ENCODE assay signal across 8 mouse cellular contexts in genomic region chr13:21918570-21919419, GRCm38 (mm10). TPM values are rescaled to one million over a fixed set of nuclear protein-coding genes. Genes with fewer than 3 reads are reported as not detected.
DNase-seq lines count a peak whose midpoint lies in the region; ATAC-seq and TF ChIP-seq lines count a peak whose summit lies in the region.

No protein-coding gene starts in this region.

- H3K27ac ChIP-seq in embryonic facial prominence, embryonic 12.5 days: no peak overlapping the region
- H3K27ac ChIP-seq in heart, embryonic 14.5 days (replicated peaks in 1 of 2; ENCODE audit: control insufficient read depth in 1 of 2, insufficient read depth in 1 of 2, low read depth in 2 of 2, low read length in 2 of 2): no peak overlapping the region
- H3K27ac ChIP-seq in kidney, embryonic 15.5 days: no peak overlapping the region

- peak; percentile 75; the same call in 1 of the 2 replicates for ATAC-seq in embryonic facial prominence, embryonic 12.5 days (ENCODE audit: insufficient number of reproducible peaks, insufficient read depth, low FRiP score, low TSS enrichment)
- ATAC-seq in heart, embryonic 14.5 days (ENCODE audit: insufficient number of reproducible peaks, insufficient read depth, low FRiP score, low read depth): peak; percentile 71
- peak; percentile 89 for ATAC-seq in kidney, embryonic 15.5 days (replicated peaks; ENCODE audit: low FRiP score)

- no peaks in the 10 kb centered on the region for H3K36me3 ChIP-seq in C2C12 (ENCODE audit: control insufficient read depth, insufficient read depth)
- H3K36me3 ChIP-seq in embryonic facial prominence, embryonic 12.5 days: no peaks in the 10 kb centered on the region
- H3K36me3 ChIP-seq in heart, embryonic 14.5 days (ENCODE audit: control insufficient read depth, insufficient read depth, low read length): no peaks in the 10 kb centered on the region
- H3K36me3 ChIP-seq in kidney, embryonic 15.5 days: no peaks in the 10 kb centered on the region

- no peaks in the 10 kb centered on the region for H3K79me3 ChIP-seq in C2C12 (ENCODE audit: low read depth)

- H3K4me3 ChIP-seq in C2C12 (ENCODE audit: insufficient read depth, poor library complexity, severe bottlenecking): no peak overlapping the region
- H3K4me3 ChIP-seq in embryonic facial prominence, embryonic 12.5 days: peak overlapping the region; percentile 44
- peak overlapping the region; percentile 47 to 51 for H3K4me3 ChIP-seq in heart, embryonic 14.5 days (ENCODE audit: control insufficient read depth in 1 of 2, insufficient read depth in 1 of 2, low read depth in 1 of 2, low read length in 2 of 2)
- peak overlapping the region; percentile 54 for H3K4me3 ChIP-seq in kidney, embryonic 15.5 days (replicated peaks)

- peak overlapping the region; percentile 10 for H3K9ac ChIP-seq in embryonic facial prominence, embryonic 12.5 days
- H3K9ac ChIP-seq in heart, embryonic 14.5 days (ENCODE audit: low read length): peak overlapping the region; percentile 52
- peak overlapping the region; percentile 33 for H3K9ac ChIP-seq in kidney, embryonic 15.5 days

- H3ac ChIP-seq in C2C12 (ENCODE audit: control insufficient read depth, insufficient read length, low read depth): peak overlapping the region; percentile 72

- no peaks in the 10 kb centered on the region; the same call in 1 of the 2 replicates for H3K4me1 ChIP-seq in embryonic facial prominence, embryonic 12.5 days
- H3K4me1 ChIP-seq in heart, embryonic 14.5 days (ENCODE audit: control insufficient read depth in 2 of 2, insufficient read depth in 2 of 2, low read length in 2 of 2): peaks cover 0 to 6% of the 10 kb centered on the region in 2 experiments; a peak in 1 of 4 replicates
- H3K4me1 ChIP-seq in kidney, embryonic 15.5 days: peaks cover 20% of the 10 kb centered on the region; the same call in 1 of the 2 replicates

- DNase-seq in Muller cell, postnatal 12 days (ENCODE audit: inconsistent ontology term): peak; percentile 74
- DNase-seq in lung, postnatal 25 days (ENCODE audit: low spot score): peak; percentile 50
- peak; percentile 27 for DNase-seq in skeletal muscle tissue, adult 2 months (ENCODE audit: low read depth, low spot score)
- no peak for DNase-seq in left cerebral cortex, postnatal 4 days

- H3K4me2 ChIP-seq in embryonic facial prominence, embryonic 12.5 days (replicated peaks): peak overlapping the region; percentile 77
- peak overlapping the region; percentile 89 for H3K4me2 ChIP-seq in heart, embryonic 14.5 days (ENCODE audit: low read length)
- H3K4me2 ChIP-seq in kidney, embryonic 15.5 days: peak overlapping the region; percentile 78

- no peaks in the 10 kb centered on the region for H3K27me3 ChIP-seq in C2C12 (ENCODE audit: control insufficient read depth, insufficient read depth, insufficient read length)
- H3K27me3 ChIP-seq in embryonic facial prominence, embryonic 12.5 days: peaks cover 11% of the 10 kb centered on the region; the same call in 1 of the 2 replicates
- H3K27me3 ChIP-seq in heart, embryonic 14.5 days (ENCODE audit: control insufficient read depth, insufficient read depth, low read length): no peaks in the 10 kb centered on the region
- peaks cover 19% of the 10 kb centered on the region for H3K27me3 ChIP-seq in kidney, embryonic 15.5 days

- WGBS in embryonic facial prominence, embryonic 12.5 days: under 1% methylated on average over 38 of the region's 38 CpGs
- WGBS in heart, embryonic 14.5 days: 1% methylated on average over 38 of the region's 38 CpGs
- WGBS in kidney, embryonic 15.5 days: under 1% methylated on average over 38 of the region's 38 CpGs

- TF ChIP-seq CTCF in C2C12 (IDR thresholded peaks at IDR 0.05; ENCODE audit: control insufficient read depth, insufficient read depth, insufficient read length): no peak

- intact Hi-C loops in left cerebral cortex, postnatal 4 days (cut with DNase I): loop anchor here (10.0 kb wide), 1 partner anchor 106 kb away; no protein-coding TSS in a partner anchor

- H3K79me2 ChIP-seq in C2C12 (ENCODE audit: control insufficient read depth, insufficient read depth): no peaks in the 10 kb centered on the region

- no peaks in the 10 kb centered on the region for H3K9me3 ChIP-seq in embryonic facial prominence, embryonic 12.5 days
- no peaks in the 10 kb centered on the region for H3K9me3 ChIP-seq in heart, embryonic 14.5 days (ENCODE audit: control insufficient read depth, low read length)
- H3K9me3 ChIP-seq in kidney, embryonic 15.5 days (replicated peaks): no peaks in the 10 kb centered on the region

TF ChIP-seq in C2C12, 6 proteins besides CTCF, POLR2A, EP300 and RAD21:
- TF ChIP-seq USF1 (IDR thresholded peaks at IDR 0.05; ENCODE audit: low read depth): no peak
- no peak for TF ChIP-seq FOSL1 (IDR thresholded peaks at IDR 0.05; ENCODE audit: insufficient read depth, low read length, poor library complexity, severe bottlenecking)
- TF ChIP-seq MAX (IDR thresholded peaks at IDR 0.05): no peak
TF ChIP-seq in C2C12: peak in this region for 0.

RNA-seq across cellular contexts. Expression of gene Zfp184, which starts 26.1 kb away (rescaled TPM):
- polyA plus RNA-seq in C2C12 (2012; fragmentation: generic; extraction: Trizol): 1.4 TPM
- polyA plus RNA-seq in embryonic facial prominence, embryonic 12.5 days (2016; fragmentation: Nextera tagmentation; extraction: Ambion mirVana): 21.7 and 23.6 TPM in 2 replicates
- 6.0 and 7.1 TPM in 2 replicates for polyA plus RNA-seq in heart, embryonic 14.5 days (2014; fragmentation: Nextera tagmentation; extraction: Ambion mirVana)
- polyA plus RNA-seq in kidney, embryonic 15.5 days (2015; fragmentation: Nextera tagmentation; extraction: Ambion mirVana): 12.1 and 12.5 TPM in 2 replicates
- total RNA-seq in left cerebral cortex, postnatal 4 days (2021): 10 to 100 TPM; 12.1 to 14.0 TPM
